Mouse (Mus musculus): Measurements from ENCODE around the gene Pik3r6.

- TF ChIP-seq REST (IDR thresholded peaks at IDR 0.05; ENCODE audit: insufficient read depth, insufficient read length) (no peak), TCF12 (IDR thresholded peaks at IDR 0.05; ENCODE audit: insufficient read depth, poor library complexity, severe bottlenecking) (no peak), POLR2A (IDR thresholded peaks at IDR 0.05; ENCODE audit: insufficient read length, low read depth) (no peak), USF1 (IDR thresholded peaks at IDR 0.05; ENCODE audit: low read depth) (no peak), MAX (IDR thresholded peaks at IDR 0.05; ENCODE audit: low read depth) (no peak), MYOG (IDR thresholded peaks at IDR 0.05; ENCODE audit: control insufficient read depth in 1 of 3, insufficient read depth in 1 of 3, insufficient read length in 2 of 3, low read depth in 2 of 3) (no peak), POLR2AphosphoS2 (IDR thresholded peaks at IDR 0.05; ENCODE audit: insufficient read length, low read depth) (no peak), MYOD1 (IDR thresholded peaks at IDR 0.05; ENCODE audit: control insufficient read depth in 1 of 3, insufficient read length in 2 of 3, low read depth in 2 of 3) (no peak)
Measured at GRCm38 (mm10) chr11:68458086-68458485, 44.7 kb upstream of the Pik3r6 start.
